Mouse (Mus musculus): ENCODE measurements around the gene Tmem176b.

GRCm38 (mm10) chr6:48830241-48830640, 11.1 kb downstream of the Tmem176b start:
- no peak for TF ChIP-seq POLR2A (IDR thresholded peaks at IDR 0.05; ENCODE audit: low read depth, low read length)
- TF ChIP-seq CTCF (IDR thresholded peaks at IDR 0.05; ENCODE audit: extremely low read depth, insufficient read depth, insufficient read length, insufficient replicate concordance) = no peak
